Mouse (Mus musculus): ENCODE data around the gene Gm49383. TPM values are rescaled to one million over a fixed set of nuclear protein-coding genes. Genes with fewer than 3 reads are reported as not detected.
"Not testable (repeated sequence)": the region's sequence is repeated elsewhere in the genome, so short reads cannot be mapped to it uniquely, and the experiment has no call there.

Gm49383 gene
- polyA plus RNA-seq, 1 experiment from 2014 or later: 13.8 TPM

- Histone ChIP-seq H3K4me3 (ENCODE audit: low read depth, low read length) (no peak overlapping the region), H3K4me1 (ENCODE audit: control insufficient read depth, low read depth, low read length) (peaks cover 3% of the 10 kb centered on the region), H3K4me2 (ENCODE audit: low read depth, low read length) (no peak overlapping the region), H3K9me3 (replicated peaks; ENCODE audit: control insufficient read depth, low read length) (no peaks in the 10 kb centered on the region), H3K27me3 (ENCODE audit: control insufficient read depth, insufficient read depth, low read depth, low read length) (no peaks in the 10 kb centered on the region), H3K36me3 (ENCODE audit: control insufficient read depth, insufficient read depth) (peaks cover 28% of the 10 kb centered on the region), H3K9ac (ENCODE audit: low read depth, low read length) (no peak overlapping the region), H3K27ac (ENCODE audit: low read length) (no peak overlapping the region)
- no peak for ATAC-seq (ENCODE audit: low read depth)
- 73% methylated on average over 3 of the region's 3 CpGs for WGBS (ENCODE audit: insufficient replicate concordance)
Observed at GRCm38 (mm10) chr12:69175975-69176374, 20.9 kb downstream of the Gm49383 start.

- Histone ChIP-seq H3K9ac (ENCODE audit: low read depth, low read length) (no peak overlapping the region), H3K4me2 (ENCODE audit: low read depth, low read length) (no peak overlapping the region), H3K36me3 (ENCODE audit: control insufficient read depth, insufficient read depth) (peaks cover 18% of the 10 kb centered on the region; the same call in 1 of the 2 replicates), H3K27me3 (ENCODE audit: control insufficient read depth, insufficient read depth, low read depth, low read length) (no peaks in the 10 kb centered on the region), H3K27ac (ENCODE audit: low read length) (no peak overlapping the region), H3K4me3 (ENCODE audit: low read depth, low read length) (no peak overlapping the region), H3K4me1 (ENCODE audit: control insufficient read depth, low read depth, low read length) (peaks cover 19% of the 10 kb centered on the region), H3K9me3 (replicated peaks; ENCODE audit: control insufficient read depth, low read length) (no peaks in the 10 kb centered on the region)
- 86% methylated on average over 2 of the region's 2 CpGs for WGBS (ENCODE audit: insufficient replicate concordance)
- ATAC-seq (ENCODE audit: low read depth): no peak
Observed at GRCm38 (mm10) chr12:69171307-69171706, 25.6 kb downstream of the Gm49383 start.

GRCm38 (mm10) chr12:69168461-69169106 is 28.3 kb downstream of the Gm49383 start, which contains the start of gene Lrr1:
TSS of gene Lrr1 (plus strand) at chr12:69168814.
- H3K27ac ChIP-seq (ENCODE audit: low read length): peak within 1 kb of the TSS; percentile 86
- ATAC-seq (ENCODE audit: low read depth): peak; percentile 93
- peak within 1 kb of the TSS; percentile 82 for H3K9ac ChIP-seq (ENCODE audit: low read depth, low read length)
- peak within 1 kb of the TSS; percentile 92 for H3K4me3 ChIP-seq (ENCODE audit: low read depth, low read length)
- H3K4me2 ChIP-seq (ENCODE audit: low read depth, low read length): peak within 1 kb of the TSS; percentile 74
- H3K27me3 ChIP-seq (ENCODE audit: control insufficient read depth, insufficient read depth, low read depth, low read length): no peaks in the 10 kb centered on the region
- peaks cover under 1% of the 10 kb centered on the region; the same call in 1 of the 2 replicates for H3K36me3 ChIP-seq (ENCODE audit: control insufficient read depth, insufficient read depth)
- H3K4me1 ChIP-seq (ENCODE audit: control insufficient read depth, low read depth, low read length): peaks cover 22% of the 10 kb centered on the region
- WGBS (ENCODE audit: insufficient replicate concordance): under 1% methylated on average over 40 of the region's 40 CpGs
- no peaks in the 10 kb centered on the region for H3K9me3 ChIP-seq (replicated peaks; ENCODE audit: control insufficient read depth, low read length)

- Histone ChIP-seq H3K9ac (ENCODE audit: low read depth, low read length) (peak overlapping the region; percentile 82), H3K27me3 (ENCODE audit: control insufficient read depth, insufficient read depth, low read depth, low read length) (no peaks in the 10 kb centered on the region), H3K4me3 (ENCODE audit: low read depth, low read length) (peak overlapping the region; percentile 92), H3K27ac (ENCODE audit: low read length) (peak overlapping the region; percentile 86), H3K4me1 (ENCODE audit: control insufficient read depth, low read depth, low read length) (peaks cover 22% of the 10 kb centered on the region), H3K36me3 (ENCODE audit: control insufficient read depth, insufficient read depth) (no peaks in the 10 kb centered on the region), H3K9me3 (replicated peaks; ENCODE audit: control insufficient read depth, low read length) (no peaks in the 10 kb centered on the region), H3K4me2 (ENCODE audit: low read depth, low read length) (peak overlapping the region; percentile 74)
- no peak for ATAC-seq (ENCODE audit: low read depth)
- 8% methylated on average over 18 of the region's 18 CpGs for WGBS (ENCODE audit: insufficient replicate concordance)
Observed at GRCm38 (mm10) chr12:69167656-69168460, 29.0 kb downstream of the Gm49383 start.

- H3K36me3 ChIP-seq (ENCODE audit: control insufficient read depth, insufficient read depth); ATAC-seq (ENCODE audit: low read depth); H3K4me3 ChIP-seq (ENCODE audit: low read depth, low read length): not testable (repeated sequence)
Observed at GRCm38 (mm10) chr12:69166861-69167581, 29.9 kb downstream of the Gm49383 start.

GRCm38 (mm10) chr12:69164904-69165303 is 32.0 kb downstream of the Gm49383 start:
- Histone ChIP-seq H3K36me3 (ENCODE audit: control insufficient read depth, insufficient read depth) (no peaks in the 10 kb centered on the region), H3K4me3 (ENCODE audit: low read depth, low read length) (no peak overlapping the region), H3K9ac (ENCODE audit: low read depth, low read length) (no peak overlapping the region), H3K4me2 (ENCODE audit: low read depth, low read length) (no peak overlapping the region), H3K9me3 (replicated peaks; ENCODE audit: control insufficient read depth, low read length) (no peaks in the 10 kb centered on the region), H3K27ac (ENCODE audit: low read length) (no peak overlapping the region), H3K27me3 (ENCODE audit: control insufficient read depth, insufficient read depth, low read depth, low read length) (no peaks in the 10 kb centered on the region), H3K4me1 (ENCODE audit: control insufficient read depth, low read depth, low read length) (peaks cover 13% of the 10 kb centered on the region)
- WGBS (ENCODE audit: insufficient replicate concordance): 16% methylated on average over 3 of the region's 3 CpGs
- ATAC-seq (ENCODE audit: low read depth): no peak

More at GRCm38 (mm10) chr12:69166861-69167581, 29.9 kb downstream of the Gm49383 start:
- not testable (repeated sequence) for H3K4me2 ChIP-seq (ENCODE audit: low read depth, low read length); H3K9ac ChIP-seq (ENCODE audit: low read depth, low read length); H3K27ac ChIP-seq (ENCODE audit: low read length); H3K9me3 ChIP-seq (replicated peaks; ENCODE audit: control insufficient read depth, low read length); H3K27me3 ChIP-seq (ENCODE audit: control insufficient read depth, insufficient read depth, low read depth, low read length)
- WGBS (ENCODE audit: insufficient replicate concordance): 80% methylated on average over 8 of the region's 8 CpGs
- peaks cover 22% of the 10 kb centered on the region for H3K4me1 ChIP-seq (ENCODE audit: control insufficient read depth, low read depth, low read length)

GRCm38 (mm10) chr12:69163586-69163985 is 33.3 kb downstream of the Gm49383 start:
- not testable (repeated sequence) for H3K9ac ChIP-seq (ENCODE audit: low read depth, low read length); H3K27me3 ChIP-seq (ENCODE audit: control insufficient read depth, insufficient read depth, low read depth, low read length)

GRCm38 (mm10) chr12:69160677-69161076 is 36.2 kb downstream of the Gm49383 start:
- H3K4me3 ChIP-seq (ENCODE audit: low read depth, low read length); H3K9me3 ChIP-seq (replicated peaks; ENCODE audit: control insufficient read depth, low read length); H3K4me2 ChIP-seq (ENCODE audit: low read depth, low read length); H3K9ac ChIP-seq (ENCODE audit: low read depth, low read length); H3K27ac ChIP-seq (ENCODE audit: low read length); ATAC-seq (ENCODE audit: low read depth); H3K27me3 ChIP-seq (ENCODE audit: control insufficient read depth, insufficient read depth, low read depth, low read length): not testable (repeated sequence)
- WGBS (ENCODE audit: insufficient replicate concordance): 65% methylated on average over 2 of the region's 2 CpGs
- H3K4me1 ChIP-seq (ENCODE audit: control insufficient read depth, low read depth, low read length): peaks cover 24% of the 10 kb centered on the region
- peaks cover 12% of the 10 kb centered on the region for H3K36me3 ChIP-seq (ENCODE audit: control insufficient read depth, insufficient read depth)

More at GRCm38 (mm10) chr12:69163586-69163985, 33.3 kb downstream of the Gm49383 start:
- not testable (repeated sequence) for H3K4me3 ChIP-seq (ENCODE audit: low read depth, low read length); H3K27ac ChIP-seq (ENCODE audit: low read length); H3K4me2 ChIP-seq (ENCODE audit: low read depth, low read length); H3K9me3 ChIP-seq (replicated peaks; ENCODE audit: control insufficient read depth, low read length); ATAC-seq (ENCODE audit: low read depth); H3K36me3 ChIP-seq (ENCODE audit: control insufficient read depth, insufficient read depth)
- 73% methylated on average over 4 of the region's 4 CpGs for WGBS (ENCODE audit: insufficient replicate concordance)
- peaks cover 10% of the 10 kb centered on the region for H3K4me1 ChIP-seq (ENCODE audit: control insufficient read depth, low read depth, low read length)

All from liver, embryonic 16.5 days (tissue).